Mouse (Mus musculus) ZHBTc4 (cell line): Measurements from ENCODE around the gene Defb29.
A peak's percentile ranks its signal among the peaks of the same experiment; 100 is the strongest.

Experiments used
- DNase-seq: peaks from one replicate; pipeline ENCODE4 v3.0.0-alpha.2; 2011; ENCODE audit warnings: low read depth, low spot score

The Defb29 gene

DNA sequence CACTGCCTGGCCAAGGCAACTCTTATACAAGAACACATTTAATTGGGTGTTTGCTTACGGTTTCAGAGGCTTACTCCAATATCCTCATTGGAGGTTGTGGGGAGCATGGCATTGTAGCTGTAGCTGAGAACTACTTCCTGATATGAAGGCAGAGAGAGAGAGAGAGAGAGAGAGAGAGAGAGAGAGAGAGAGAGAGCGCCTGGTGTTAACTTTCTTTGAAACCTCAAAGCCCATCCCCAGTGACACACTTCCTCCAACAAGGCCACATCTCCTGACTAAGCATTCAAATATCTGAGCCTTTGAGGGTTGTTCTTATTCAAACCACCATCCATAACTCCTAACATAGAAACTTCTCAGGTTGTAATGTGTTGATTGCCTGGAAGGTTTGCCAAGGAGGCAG, 35.9 kb downstream of the Defb29 start:
- no peak for DNase-seq

DNA sequence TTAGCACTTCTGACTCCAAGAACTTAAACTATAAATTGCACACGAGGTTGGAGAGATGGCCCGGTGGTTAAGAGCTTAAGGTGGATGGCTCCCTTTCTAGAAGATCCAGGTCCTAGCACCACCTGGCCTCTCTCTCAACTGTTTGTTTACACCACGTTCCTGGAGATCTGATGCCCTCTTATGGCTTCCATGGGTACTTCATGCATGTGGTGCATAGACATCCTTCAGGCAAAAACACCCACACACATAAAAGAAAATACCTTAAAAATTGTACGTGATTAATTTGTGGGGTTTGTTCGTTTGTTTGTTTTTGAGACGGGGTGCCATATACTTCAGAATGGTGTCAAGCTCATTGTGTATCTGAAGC, 39.1 kb downstream of the Defb29 start:
- peak; percentile 56 for DNase-seq

DNA sequence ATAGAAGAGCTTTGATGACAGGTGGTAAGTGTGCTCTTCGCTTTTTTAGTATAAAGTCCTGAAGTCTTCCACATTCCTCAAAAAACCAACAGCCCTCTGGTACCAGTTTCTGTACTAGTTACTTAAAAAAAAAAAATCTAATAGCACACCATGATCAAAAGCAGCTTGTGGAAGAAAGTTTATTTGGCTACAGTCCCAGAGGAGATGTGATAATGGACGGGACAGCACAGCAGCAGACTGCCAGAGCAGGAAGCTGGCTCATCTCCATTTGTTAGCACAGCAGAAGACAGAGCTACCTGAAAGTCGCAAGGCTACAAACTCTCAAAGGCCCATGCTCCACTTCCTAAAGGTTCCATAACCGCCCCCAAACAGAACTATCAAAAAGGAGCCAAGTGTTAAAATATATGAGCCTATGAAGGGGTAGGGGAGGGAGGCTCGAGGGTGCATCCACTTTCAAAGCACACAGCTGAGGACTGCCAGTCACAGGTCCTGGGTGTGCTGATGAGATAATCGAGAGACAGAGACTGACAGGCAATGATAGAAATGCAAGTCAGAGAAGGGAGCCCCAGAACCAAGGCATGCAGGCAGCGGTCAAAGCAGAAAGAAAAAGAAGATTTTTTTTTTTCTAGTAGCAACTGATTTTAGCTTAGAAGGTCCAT, 39.6 kb downstream of the Defb29 start:
- DNase-seq = no peak

- no peak for DNase-seq
These were observed 41.9 kb downstream of the Defb29 start for GRCm38 (mm10) chr2:152498020-152498419.

GRCm38 (mm10) chr2:152493151-152493550, 46.7 kb downstream of the Defb29 start:
- DNase-seq = peak; percentile 29

DNA sequence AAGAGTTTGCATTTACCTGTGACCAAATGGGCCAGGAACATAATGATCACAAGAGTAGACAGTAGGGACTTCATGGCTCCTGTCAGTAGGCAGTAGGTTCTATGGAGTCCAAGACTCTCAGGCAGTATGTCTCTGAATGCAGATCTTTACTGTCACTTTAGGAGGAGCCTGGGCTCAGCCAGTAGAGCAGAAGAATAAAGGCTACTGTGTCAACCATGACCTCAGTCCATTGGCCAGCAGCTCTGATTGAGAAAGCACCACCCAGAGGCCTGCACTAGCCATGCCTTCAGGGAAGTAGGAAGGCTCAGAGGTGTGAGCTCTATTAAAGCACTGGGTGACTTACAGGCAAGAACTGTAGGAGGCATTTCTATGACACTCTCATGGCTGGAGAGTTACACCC, 49.9 kb downstream of the Defb29 start, which contains the start of gene Defb22:
Defb22 (minus strand) TSS at position 101 of the 400 bp plus-strand sequence.
- no peak for DNase-seq
